Mouse (Mus musculus): ENCODE results near the gene Abhd17b.
A peak's percentile ranks its signal among the peaks of the same experiment; 100 is the strongest.
"Not testable (repeated sequence)": the region's sequence is repeated elsewhere in the genome, so short reads cannot be mapped to it uniquely, and the experiment has no call there.

The Abhd17b gene

GRCm38 (mm10) chr19:21653172-21653981 lies at the start of gene Abhd17b:
Abhd17b (plus strand) TSS chr19:21653185.
- peak; percentile 73 to 90 for DNase-seq (ENCODE audit: inconsistent age in 2 of 2, low spot score in 1 of 2)

GRCm38 (mm10) chr19:21603836-21604235 lies 49.1 kb upstream of the Abhd17b start:
- DNase-seq (ENCODE audit: inconsistent age in 2 of 2, low spot score in 1 of 2) = peak in 1 of 2 experiments; percentile 48

- DNase-seq (ENCODE audit: inconsistent age in 2 of 2, low spot score in 1 of 2) = peak in 1 of 2 experiments; percentile 48
Measured at GRCm38 (mm10) chr19:21605294-21605693, 47.7 kb upstream of the Abhd17b start.

- DNase-seq (ENCODE audit: inconsistent age in 2 of 2, low spot score in 1 of 2) = no peak
Measured at GRCm38 (mm10) chr19:21610240-21610639, 42.7 kb upstream of the Abhd17b start.

- DNase-seq (ENCODE audit: inconsistent age in 2 of 2, low spot score in 1 of 2) = no peak
Measured at GRCm38 (mm10) chr19:21611297-21611696, 41.7 kb upstream of the Abhd17b start.

GRCm38 (mm10) chr19:21611725-21612575 lies 41.0 kb upstream of the Abhd17b start:
- DNase-seq (ENCODE audit: inconsistent age in 2 of 2, low spot score in 1 of 2) = no peak

GRCm38 (mm10) chr19:21615801-21616200 lies 37.2 kb upstream of the Abhd17b start:
- DNase-seq (ENCODE audit: inconsistent age in 2 of 2, low spot score in 1 of 2) = no peak

GRCm38 (mm10) chr19:21623410-21624147 lies 29.4 kb upstream of the Abhd17b start:
- peak in 1 of 2 experiments; percentile 51 for DNase-seq (ENCODE audit: inconsistent age in 2 of 2, low spot score in 1 of 2)

- peak in 1 of 2 experiments; percentile 74 for DNase-seq (ENCODE audit: inconsistent age in 2 of 2, low spot score in 1 of 2)
Measured at GRCm38 (mm10) chr19:21624148-21624535, 28.8 kb upstream of the Abhd17b start.

- peak in 1 of 2 experiments; percentile 57 for DNase-seq (ENCODE audit: inconsistent age in 2 of 2, low spot score in 1 of 2)
Measured at GRCm38 (mm10) chr19:21626271-21626988, 26.6 kb upstream of the Abhd17b start.

- not testable (repeated sequence) for DNase-seq (ENCODE audit: inconsistent age in 2 of 2, low spot score in 1 of 2)
Measured at GRCm38 (mm10) chr19:21628440-21628839, 24.5 kb upstream of the Abhd17b start.

GRCm38 (mm10) chr19:21629030-21629429 lies 24.0 kb upstream of the Abhd17b start:
- DNase-seq (ENCODE audit: inconsistent age in 2 of 2, low spot score in 1 of 2) = no peak

- DNase-seq (ENCODE audit: inconsistent age in 2 of 2, low spot score in 1 of 2) = no peak
Measured at GRCm38 (mm10) chr19:21629501-21629900, 23.5 kb upstream of the Abhd17b start.

GRCm38 (mm10) chr19:21630656-21631331 lies 22.2 kb upstream of the Abhd17b start:
- DNase-seq (ENCODE audit: inconsistent age in 2 of 2, low spot score in 1 of 2) = no peak

- no peak for DNase-seq (ENCODE audit: inconsistent age in 2 of 2, low spot score in 1 of 2)
Measured at GRCm38 (mm10) chr19:21635406-21635805, 17.6 kb upstream of the Abhd17b start.

- DNase-seq (ENCODE audit: inconsistent age in 2 of 2, low spot score in 1 of 2) = no peak
Measured at GRCm38 (mm10) chr19:21636907-21637306, 16.1 kb upstream of the Abhd17b start.

- DNase-seq (ENCODE audit: inconsistent age in 2 of 2, low spot score in 1 of 2) = no peak
Measured at GRCm38 (mm10) chr19:21637672-21638071, 15.3 kb upstream of the Abhd17b start.

- no peak for DNase-seq (ENCODE audit: inconsistent age in 2 of 2, low spot score in 1 of 2)
Measured at GRCm38 (mm10) chr19:21643935-21644334, 9.1 kb upstream of the Abhd17b start.

GRCm38 (mm10) chr19:21645301-21645700 lies 7.7 kb upstream of the Abhd17b start:
- no peak for DNase-seq (ENCODE audit: inconsistent age in 2 of 2, low spot score in 1 of 2)

GRCm38 (mm10) chr19:21646142-21646541 lies 6.8 kb upstream of the Abhd17b start:
- no peak for DNase-seq (ENCODE audit: inconsistent age in 2 of 2, low spot score in 1 of 2)
